Mouse (Mus musculus): ENCODE measurements around the gene Arhgef10l. TPM values are rescaled to one million over a fixed set of nuclear protein-coding genes. Genes with fewer than 3 reads are reported as not detected.

The Arhgef10l gene
- total and polyA plus RNA-seq, 2 experiments from 2014 or later, result 16.5 to 59.0 TPM

DNA sequence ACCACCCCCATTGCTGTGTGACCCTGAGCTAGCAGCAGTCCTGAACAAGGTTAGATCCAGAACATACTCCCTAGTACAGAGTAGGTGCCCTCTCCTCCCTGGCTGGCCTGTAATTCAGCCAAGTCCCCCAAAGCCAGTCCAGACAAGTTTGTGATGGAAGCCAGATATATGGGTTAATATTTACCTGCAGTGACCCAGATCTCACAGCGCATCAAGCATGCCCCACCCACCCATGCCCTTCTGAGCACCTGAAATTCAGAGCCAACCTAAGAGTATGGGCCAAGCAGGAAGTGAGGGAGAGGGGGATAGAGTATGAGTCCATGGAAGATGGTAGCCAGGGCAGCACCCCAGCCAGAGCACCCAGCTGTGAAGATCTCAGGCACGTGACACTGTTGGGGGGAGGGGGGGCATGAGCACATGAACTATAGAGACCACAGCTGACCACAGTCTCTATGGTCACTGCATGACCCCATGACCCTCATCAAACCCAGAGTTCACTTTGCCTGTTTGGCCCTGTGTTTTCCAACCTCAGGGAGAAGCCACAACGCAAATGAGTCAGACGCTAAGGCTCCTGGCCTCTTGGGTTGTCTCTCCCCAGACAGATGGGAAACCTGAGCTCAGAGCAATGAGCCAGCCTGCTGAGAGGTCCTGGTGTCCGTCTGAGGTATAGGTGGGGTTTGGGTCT lies 29.4 kb downstream of the Arhgef10l start:
- 80% methylated on average over 5 of the region's 5 CpGs for WGBS
- TF ChIP-seq CTCF (IDR thresholded peaks at IDR 0.05; ENCODE audit: low read depth), result no peak
- ATAC-seq, result no peak
- H3K4me2 ChIP-seq (ENCODE audit: low read depth), result no peak overlapping the region
- peaks cover 6% of the 10 kb centered on the region; the same call in 1 of the 2 replicates for H3K36me3 ChIP-seq (ENCODE audit: insufficient read depth)
- H3K4me1 ChIP-seq (ENCODE audit: insufficient read depth), result no peaks in the 10 kb centered on the region
- DNase-seq, result no peak
- H3K27me3 ChIP-seq (ENCODE audit: insufficient read depth, low read length), result no peaks in the 10 kb centered on the region
- no peak overlapping the region for H3K27ac ChIP-seq (ENCODE audit: low read depth, low read length)
- no peak overlapping the region for H3K4me3 ChIP-seq (ENCODE audit: low read depth, low read length)
- H3K9ac ChIP-seq, result no peak overlapping the region
- no peaks in the 10 kb centered on the region for H3K9me3 ChIP-seq (ENCODE audit: low read length)

DNA sequence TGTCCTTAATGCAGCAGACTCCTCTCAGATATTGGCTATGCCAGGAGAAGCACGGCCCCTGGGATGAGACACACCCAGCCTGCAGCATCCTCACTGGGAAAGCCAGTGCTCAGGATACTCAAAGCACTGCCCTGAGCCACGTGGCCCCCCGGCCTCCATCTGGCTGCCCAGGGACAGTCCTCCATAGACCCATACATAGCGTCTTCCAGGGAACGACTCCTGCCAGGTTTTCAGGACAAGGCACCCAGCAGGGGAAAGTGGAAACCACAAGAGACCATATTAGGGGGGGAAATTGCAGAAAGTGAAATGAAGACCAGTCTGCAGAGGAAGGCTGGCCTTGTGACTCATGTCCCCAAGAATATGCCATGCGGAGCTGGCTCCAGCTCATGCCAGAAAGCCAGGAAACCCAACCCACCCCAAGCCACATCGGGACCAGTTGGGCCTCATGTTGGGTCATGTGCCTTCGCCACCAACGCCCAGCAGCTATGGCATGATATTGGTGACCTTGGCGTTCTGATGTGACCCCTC lies 30.9 kb downstream of the Arhgef10l start:
- Histone ChIP-seq H3K27ac (ENCODE audit: low read depth, low read length) (no peak overlapping the region), H3K4me2 (ENCODE audit: low read depth) (no peak overlapping the region), H3K36me3 (ENCODE audit: insufficient read depth) (peaks cover 6% of the 10 kb centered on the region; the same call in 1 of the 2 replicates), H3K9me3 (ENCODE audit: low read length) (no peaks in the 10 kb centered on the region), H3K4me1 (ENCODE audit: insufficient read depth) (no peaks in the 10 kb centered on the region), H3K9ac (no peak overlapping the region), H3K27me3 (ENCODE audit: insufficient read depth, low read length) (no peaks in the 10 kb centered on the region), H3K4me3 (ENCODE audit: low read depth, low read length) (no peak overlapping the region)
- WGBS, result 79% methylated on average over 10 of the region's 10 CpGs
- no peak for ATAC-seq
- DNase-seq, result no peak
- TF ChIP-seq CTCF (IDR thresholded peaks at IDR 0.05; ENCODE audit: low read depth), result no peak

DNA sequence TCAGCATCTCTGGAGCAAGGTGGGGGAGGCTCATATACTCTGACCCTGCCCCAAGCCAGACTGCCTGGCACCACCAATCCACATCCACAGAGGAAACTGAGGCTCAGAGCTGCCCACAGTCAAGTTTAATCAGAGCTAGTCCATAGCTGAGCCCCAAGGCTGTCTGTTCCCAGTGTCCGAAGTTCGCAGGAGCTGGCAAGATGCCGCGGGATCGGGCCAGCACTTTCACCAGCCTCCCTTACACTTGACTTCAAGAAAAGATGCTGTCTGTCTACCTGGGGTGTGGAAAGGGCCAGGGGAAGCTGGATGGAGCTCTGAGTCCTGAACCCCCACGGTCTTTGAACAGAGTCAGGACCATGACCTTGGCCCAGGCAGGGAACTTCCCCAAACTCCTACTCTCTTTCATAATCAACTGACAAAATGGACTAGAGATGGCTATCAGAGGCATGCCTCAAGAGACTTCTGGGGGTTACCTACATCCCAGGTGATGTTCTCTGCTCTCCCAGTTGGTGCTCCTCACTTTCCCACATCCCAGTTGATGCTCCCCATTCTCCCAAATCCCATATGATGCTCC lies 34.4 kb downstream of the Arhgef10l start:
- no peak for TF ChIP-seq CTCF (IDR thresholded peaks at IDR 0.05; ENCODE audit: low read depth)
- no peaks in the 10 kb centered on the region for H3K9me3 ChIP-seq (ENCODE audit: low read length)
- H3K27ac ChIP-seq (ENCODE audit: low read depth, low read length), result no peak overlapping the region
- 77% methylated on average over 6 of the region's 6 CpGs for WGBS
- H3K9ac ChIP-seq, result no peak overlapping the region
- no peaks in the 10 kb centered on the region for H3K27me3 ChIP-seq (ENCODE audit: insufficient read depth, low read length)
- H3K4me3 ChIP-seq (ENCODE audit: low read depth, low read length), result no peak overlapping the region
- no peaks in the 10 kb centered on the region for H3K4me1 ChIP-seq (ENCODE audit: insufficient read depth)
- ATAC-seq (no peak), DNase-seq (no peak)
- H3K4me2 ChIP-seq (ENCODE audit: low read depth), result no peak overlapping the region
- H3K36me3 ChIP-seq (ENCODE audit: insufficient read depth), result no peaks in the 10 kb centered on the region

DNA sequence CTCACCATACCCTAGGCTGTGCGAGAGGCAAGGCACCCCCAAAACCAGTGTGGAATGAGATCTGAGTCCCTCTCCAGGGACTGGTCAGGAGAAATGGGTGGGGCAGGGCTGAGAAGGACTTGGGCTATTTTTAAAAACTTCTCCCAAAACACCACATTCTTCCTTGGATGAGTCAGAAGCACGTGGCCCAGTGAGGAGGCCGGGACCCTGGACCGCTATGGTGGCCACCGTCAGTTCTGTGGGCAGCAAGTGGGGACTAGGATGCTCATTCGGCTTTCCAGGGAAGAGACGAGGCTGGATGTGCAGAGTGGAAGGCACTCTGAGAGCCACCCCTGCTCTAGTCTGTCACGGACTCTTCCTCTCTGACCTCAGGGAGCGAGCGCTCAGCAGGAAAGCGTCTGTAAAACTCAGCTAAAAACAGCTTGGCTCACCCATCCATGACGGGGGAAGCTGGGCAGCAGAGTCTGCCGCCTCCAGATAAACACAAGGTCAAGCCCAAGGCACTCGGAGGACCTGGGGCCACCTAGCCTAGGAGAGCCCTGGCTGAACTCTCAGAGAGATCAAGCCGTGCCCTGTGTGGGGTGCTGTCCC lies 35.1 kb downstream of the Arhgef10l start:
- ATAC-seq, result no peak
- no peaks in the 10 kb centered on the region for H3K36me3 ChIP-seq (ENCODE audit: insufficient read depth)
- no peaks in the 10 kb centered on the region for H3K9me3 ChIP-seq (ENCODE audit: low read length)
- H3K4me2 ChIP-seq (ENCODE audit: low read depth), result no peak overlapping the region
- WGBS, result 59% methylated on average over 15 of the region's 15 CpGs
- H3K27ac ChIP-seq (ENCODE audit: low read depth, low read length), result no peak overlapping the region
- no peak for DNase-seq
- TF ChIP-seq CTCF (IDR thresholded peaks at IDR 0.05; ENCODE audit: low read depth), result no peak
- H3K9ac ChIP-seq, result no peak overlapping the region
- H3K27me3 ChIP-seq (ENCODE audit: insufficient read depth, low read length), result no peaks in the 10 kb centered on the region
- no peaks in the 10 kb centered on the region for H3K4me1 ChIP-seq (ENCODE audit: insufficient read depth)
- H3K4me3 ChIP-seq (ENCODE audit: low read depth, low read length), result no peak overlapping the region

DNA sequence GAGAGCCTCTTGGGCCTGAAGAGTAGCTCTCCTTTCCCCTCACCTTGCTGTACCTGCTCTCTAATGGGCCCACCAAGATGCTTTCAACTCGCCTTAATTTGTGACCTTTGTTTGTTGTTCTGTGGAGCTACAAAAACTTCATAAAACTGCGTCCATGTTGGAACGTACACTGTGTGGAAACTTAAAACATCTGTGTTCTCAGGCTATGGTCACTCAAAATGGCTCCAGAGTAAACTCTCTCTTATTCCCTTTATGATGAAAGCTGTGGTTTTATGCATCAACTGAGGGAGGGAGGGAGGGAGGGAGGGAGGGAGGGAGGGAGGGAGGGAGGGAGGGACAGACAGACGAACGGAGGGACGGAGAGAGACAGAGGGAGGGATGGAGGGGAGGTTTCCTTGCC lies 35.7 kb downstream of the Arhgef10l start:
- no peak overlapping the region for H3K4me3 ChIP-seq (ENCODE audit: low read depth, low read length)
- no peak for ATAC-seq
- DNase-seq, result no peak
- H3K27ac ChIP-seq (ENCODE audit: low read depth, low read length), result no peak overlapping the region
- no peak overlapping the region for H3K9ac ChIP-seq
- no peak overlapping the region for H3K4me2 ChIP-seq (ENCODE audit: low read depth)
- 52% methylated on average over 6 of the region's 6 CpGs for WGBS
- peaks cover 6% of the 10 kb centered on the region for H3K4me1 ChIP-seq (ENCODE audit: insufficient read depth)
- no peaks in the 10 kb centered on the region for H3K9me3 ChIP-seq (ENCODE audit: low read length)
- no peak for TF ChIP-seq CTCF (IDR thresholded peaks at IDR 0.05; ENCODE audit: low read depth)
- H3K36me3 ChIP-seq (ENCODE audit: insufficient read depth), result no peaks in the 10 kb centered on the region
- no peaks in the 10 kb centered on the region for H3K27me3 ChIP-seq (ENCODE audit: insufficient read depth, low read length)

DNA sequence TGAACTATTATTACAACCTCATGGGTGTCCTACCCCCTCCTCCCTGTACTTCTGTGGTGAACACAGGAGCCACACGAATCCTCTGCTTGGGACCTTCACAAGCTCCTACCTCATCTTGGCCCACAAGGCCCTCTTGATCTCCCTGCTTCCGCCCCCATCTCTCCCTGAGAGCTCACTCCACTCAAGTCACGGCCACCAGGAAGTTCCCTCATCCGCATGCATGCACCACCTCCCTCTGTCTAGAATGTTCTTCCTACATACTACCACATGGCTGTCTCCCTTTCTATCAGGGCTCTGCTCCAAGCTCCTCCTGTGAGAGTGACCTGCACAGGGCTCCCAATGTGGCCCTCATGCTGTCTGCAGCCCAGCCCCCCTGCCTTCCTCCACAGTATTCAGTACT lies 36.8 kb downstream of the Arhgef10l start:
- Histone ChIP-seq H3K9me3 (ENCODE audit: low read length) (no peaks in the 10 kb centered on the region), H3K9ac (no peak overlapping the region), H3K4me3 (ENCODE audit: low read depth, low read length) (no peak overlapping the region), H3K36me3 (ENCODE audit: insufficient read depth) (no peaks in the 10 kb centered on the region), H3K4me2 (ENCODE audit: low read depth) (no peak overlapping the region), H3K27me3 (ENCODE audit: insufficient read depth, low read length) (no peaks in the 10 kb centered on the region), H3K27ac (ENCODE audit: low read depth, low read length) (no peak overlapping the region), H3K4me1 (ENCODE audit: insufficient read depth) (peaks cover 15% of the 10 kb centered on the region)
- 64% methylated on average over 4 of the region's 4 CpGs for WGBS
- TF ChIP-seq CTCF (IDR thresholded peaks at IDR 0.05; ENCODE audit: low read depth), result no peak
- DNase-seq (no peak), ATAC-seq (no peak)

DNA sequence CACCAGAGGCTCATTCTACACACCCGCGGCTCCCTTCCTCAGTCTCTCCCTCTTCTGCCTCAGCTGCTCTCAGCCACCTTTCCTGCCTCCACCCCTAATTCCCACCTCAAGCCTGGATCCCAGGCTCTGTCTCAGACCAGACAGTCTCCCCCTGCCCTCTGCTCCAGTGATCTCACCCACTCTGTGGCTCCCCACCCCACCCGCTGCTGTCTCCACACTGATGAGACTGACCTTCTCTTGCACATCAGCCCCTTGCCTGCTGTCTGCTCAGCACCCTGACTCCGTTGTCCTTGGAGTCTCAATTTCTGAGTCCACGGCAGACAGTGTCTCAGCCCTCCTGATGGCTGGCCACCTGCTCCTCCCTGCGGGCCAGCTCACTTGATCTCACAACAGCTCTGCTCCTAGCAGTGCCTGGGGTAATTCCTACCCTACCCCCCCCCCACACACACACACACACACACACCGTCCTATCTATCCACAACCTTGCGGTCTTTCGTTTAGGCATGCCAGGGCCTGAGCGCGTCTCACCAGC lies 37.3 kb downstream of the Arhgef10l start:
- H3K4me1 ChIP-seq (ENCODE audit: insufficient read depth), result peaks cover 18% of the 10 kb centered on the region
- H3K27ac ChIP-seq (ENCODE audit: low read depth, low read length), result no peak overlapping the region
- 46% methylated on average over 11 of the region's 11 CpGs for WGBS

More for the DNA sequence above, 37.3 kb downstream of the Arhgef10l start:
- Histone ChIP-seq H3K9ac (no peak overlapping the region), H3K27me3 (ENCODE audit: insufficient read depth, low read length) (no peaks in the 10 kb centered on the region), H3K36me3 (ENCODE audit: insufficient read depth) (no peaks in the 10 kb centered on the region), H3K9me3 (ENCODE audit: low read length) (no peaks in the 10 kb centered on the region), H3K4me3 (ENCODE audit: low read depth, low read length) (no peak overlapping the region), H3K4me2 (ENCODE audit: low read depth) (no peak overlapping the region)
- no peak for TF ChIP-seq CTCF (IDR thresholded peaks at IDR 0.05; ENCODE audit: low read depth)
- no peak for ATAC-seq
- no peak for DNase-seq

Data from forebrain, postnatal 0 days (tissue).